Mouse (Mus musculus): ENCODE data around the gene Rasl11a. TPM values are rescaled to one million over a fixed set of nuclear protein-coding genes. Genes with fewer than 3 reads are reported as not detected.
"Not testable (repeated sequence)": the region's sequence is repeated elsewhere in the genome, so short reads cannot be mapped to it uniquely, and the experiment has no call there.

The Rasl11a gene
- total RNA-seq, 2 experiments from 2014 or later: 3.9 to 5.1 TPM

- no peak for DNase-seq
Measured at GRCm38 (mm10) chr5:146841996-146842395, 2.9 kb upstream of the Rasl11a start.

GRCm38 (mm10) chr5:146844301-146844941 lies 450 bp upstream of the Rasl11a start:
- no peak for DNase-seq

GRCm38 (mm10) chr5:146846489-146846888 lies 1.6 kb downstream of the Rasl11a start:
- no peak for DNase-seq

- DNase-seq: no peak
Measured at GRCm38 (mm10) chr5:146848936-146849582, 4.2 kb downstream of the Rasl11a start.

GRCm38 (mm10) chr5:146856106-146856505 lies 11.2 kb downstream of the Rasl11a start:
- no peak for DNase-seq

- no peak for DNase-seq
Measured at GRCm38 (mm10) chr5:146857620-146858019, 12.7 kb downstream of the Rasl11a start.

- no peak for DNase-seq
Measured at GRCm38 (mm10) chr5:146858772-146859171, 13.9 kb downstream of the Rasl11a start.

GRCm38 (mm10) chr5:146859246-146859645 lies 14.4 kb downstream of the Rasl11a start:
- no peak for DNase-seq

GRCm38 (mm10) chr5:146860222-146860998 lies 15.5 kb downstream of the Rasl11a start:
- no peak for DNase-seq

GRCm38 (mm10) chr5:146861588-146861987 lies 16.7 kb downstream of the Rasl11a start:
- DNase-seq: no peak

GRCm38 (mm10) chr5:146865511-146865910 lies 20.6 kb downstream of the Rasl11a start:
- DNase-seq: no peak

GRCm38 (mm10) chr5:146866277-146866676 lies 21.4 kb downstream of the Rasl11a start:
- no peak for DNase-seq

GRCm38 (mm10) chr5:146867246-146867945 lies 22.5 kb downstream of the Rasl11a start:
- DNase-seq: peak; percentile 29

GRCm38 (mm10) chr5:146867946-146868314 lies 23.1 kb downstream of the Rasl11a start:
- no peak for DNase-seq

GRCm38 (mm10) chr5:146872981-146873631 lies 28.2 kb downstream of the Rasl11a start:
- DNase-seq: no peak

- no peak for DNase-seq
Measured at GRCm38 (mm10) chr5:146876024-146876423, 31.2 kb downstream of the Rasl11a start.

GRCm38 (mm10) chr5:146877882-146878281 lies 33.0 kb downstream of the Rasl11a start:
- DNase-seq: not testable (repeated sequence)

GRCm38 (mm10) chr5:146882261-146882660 lies 37.4 kb downstream of the Rasl11a start:
- DNase-seq: no peak

- no peak for DNase-seq
Measured at GRCm38 (mm10) chr5:146883053-146883452, 38.2 kb downstream of the Rasl11a start.

GRCm38 (mm10) chr5:146883486-146884272 lies 38.8 kb downstream of the Rasl11a start:
- no peak for DNase-seq

- no peak for DNase-seq
Measured at GRCm38 (mm10) chr5:146891127-146891526, 46.3 kb downstream of the Rasl11a start.

All from gastrocnemius, postnatal 10 days (tissue).